Mouse (Mus musculus): ENCODE measurements around the gene Itgam.

The Itgam gene

DNA sequence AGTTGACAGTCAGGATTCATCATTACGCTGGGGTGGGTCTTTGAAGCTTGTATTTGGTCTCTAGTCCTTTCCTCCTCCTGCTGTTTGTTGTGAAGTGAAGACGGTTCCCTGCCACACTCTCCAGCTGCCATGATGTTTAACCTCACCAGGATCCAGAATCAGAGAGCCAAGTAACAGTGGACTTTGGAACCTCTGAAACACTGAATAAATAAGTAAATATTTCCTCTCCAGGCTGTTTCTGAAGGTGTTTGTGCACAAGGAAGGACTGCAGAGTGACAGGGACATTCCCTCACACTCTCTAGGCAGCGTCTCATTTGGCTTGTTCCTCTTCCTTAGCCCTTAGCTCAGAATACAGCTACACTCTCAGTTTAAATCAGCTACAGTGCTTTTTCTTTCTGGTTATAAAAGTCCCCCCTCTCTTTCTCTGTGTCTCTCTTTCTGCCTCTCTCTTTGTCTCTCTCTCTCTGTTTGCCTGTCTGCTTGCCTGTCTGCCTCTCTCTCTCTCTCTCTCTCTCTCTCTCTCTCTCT, 5.5 kb upstream of the Itgam start:
- DNase-seq (ENCODE audit: extremely low read depth, low read depth) = no peak

DNA sequence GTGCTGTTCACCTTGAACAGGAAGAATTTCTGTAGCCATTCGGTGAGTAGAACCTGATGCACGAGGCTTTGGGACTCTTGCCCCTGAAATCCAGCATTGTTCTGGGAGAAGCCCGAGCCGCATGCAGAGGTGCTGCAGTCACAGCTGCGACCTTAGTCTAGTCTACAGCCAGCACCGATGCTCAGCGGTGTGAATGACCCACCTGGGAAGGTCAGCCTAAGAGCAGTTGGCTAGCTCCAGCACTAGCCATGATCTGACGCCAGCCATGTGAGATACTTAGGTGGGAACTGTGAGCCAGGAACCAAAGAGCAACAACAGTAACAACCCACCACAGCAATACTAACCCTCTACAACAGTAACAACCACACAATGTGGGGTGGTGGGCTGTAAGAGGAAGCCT, 4.6 kb upstream of the Itgam start:
- DNase-seq (ENCODE audit: extremely low read depth, low read depth) = no peak

DNA sequence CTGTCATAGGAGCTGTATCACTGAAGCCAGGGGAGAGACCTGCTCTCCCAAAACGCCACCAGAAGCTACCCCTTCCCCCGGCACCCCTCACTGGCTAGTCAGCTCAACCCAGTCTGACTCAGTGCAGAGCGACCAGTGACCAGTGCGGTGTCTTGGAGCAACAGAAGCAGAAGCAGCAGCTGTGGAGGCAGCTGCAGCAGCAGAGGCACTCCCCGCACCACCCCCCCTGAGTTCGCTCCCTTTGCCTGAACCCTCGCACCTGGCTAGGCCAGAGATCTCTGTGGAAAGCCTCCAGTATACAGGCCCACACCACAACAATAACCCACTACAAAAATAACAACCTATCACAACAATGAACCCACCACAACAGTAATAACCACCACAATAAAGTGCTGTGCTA, 3.9 kb upstream of the Itgam start:
- DNase-seq (ENCODE audit: extremely low read depth, low read depth) = no peak

- no peak for DNase-seq (ENCODE audit: extremely low read depth, low read depth)
Observed at GRCm38 (mm10) chr7:128059091-128059490, 3.3 kb upstream of the Itgam start.

DNA sequence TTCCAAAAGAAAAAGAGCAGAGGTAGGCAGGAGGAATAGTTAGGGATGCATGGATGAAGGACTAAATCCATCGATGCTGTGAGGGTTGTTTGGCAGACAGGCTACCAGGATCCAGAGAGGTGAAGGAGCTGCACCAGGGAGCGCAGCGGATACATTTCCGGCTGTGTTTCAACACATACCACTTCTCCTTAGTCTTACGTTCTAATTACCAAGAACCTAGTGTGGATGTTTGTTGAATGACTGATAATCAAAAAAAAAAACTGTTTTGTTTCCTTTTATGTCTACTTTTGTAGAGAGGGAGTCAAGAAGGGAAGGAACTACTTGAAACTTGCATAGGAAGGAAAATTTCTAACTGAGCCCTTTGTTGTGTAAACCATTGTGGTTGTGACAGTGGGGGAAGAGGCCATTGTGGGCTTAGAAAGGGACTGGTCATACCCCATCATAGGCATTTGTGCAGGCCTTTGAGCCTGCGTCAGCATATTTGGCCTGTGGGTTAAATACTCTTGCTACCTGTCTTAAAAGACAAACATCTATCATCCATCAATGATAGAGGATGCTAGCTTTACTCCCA, 856 bp downstream of the Itgam start:
- DNase-seq (ENCODE audit: extremely low read depth, low read depth) = no peak

GRCm38 (mm10) chr7:128065547-128065946, 3.1 kb downstream of the Itgam start:
- peak; percentile 63 for DNase-seq (ENCODE audit: extremely low read depth, low read depth)

- DNase-seq (ENCODE audit: extremely low read depth, low read depth) = peak; percentile 43
Observed at GRCm38 (mm10) chr7:128067847-128068246, 5.4 kb downstream of the Itgam start.

DNA sequence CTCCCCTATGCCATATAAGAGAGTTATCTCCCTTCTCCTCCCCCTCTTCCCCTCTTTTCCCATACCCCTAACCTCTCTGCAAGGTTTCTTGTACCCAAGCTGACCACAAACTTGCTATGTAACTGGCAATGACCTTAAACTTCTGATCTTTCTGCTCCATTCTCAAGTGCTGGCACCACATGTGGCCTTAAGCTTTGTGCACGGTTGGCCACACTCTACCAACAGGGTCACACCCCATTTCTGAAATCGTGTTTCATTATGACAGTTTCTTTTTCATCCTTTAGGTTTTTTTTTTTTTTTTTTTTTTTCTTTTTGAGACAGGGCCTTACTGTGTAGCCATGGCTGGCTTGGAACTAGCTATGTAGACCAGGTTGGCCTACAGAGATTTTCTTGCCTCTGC, 7.4 kb downstream of the Itgam start:
- no peak for DNase-seq (ENCODE audit: extremely low read depth, low read depth)

- DNase-seq (ENCODE audit: extremely low read depth, low read depth) = no peak
Observed at GRCm38 (mm10) chr7:128071816-128072215, 9.4 kb downstream of the Itgam start.

- no peak for DNase-seq (ENCODE audit: extremely low read depth, low read depth)
Observed at GRCm38 (mm10) chr7:128080012-128080411, 17.6 kb downstream of the Itgam start.

DNA sequence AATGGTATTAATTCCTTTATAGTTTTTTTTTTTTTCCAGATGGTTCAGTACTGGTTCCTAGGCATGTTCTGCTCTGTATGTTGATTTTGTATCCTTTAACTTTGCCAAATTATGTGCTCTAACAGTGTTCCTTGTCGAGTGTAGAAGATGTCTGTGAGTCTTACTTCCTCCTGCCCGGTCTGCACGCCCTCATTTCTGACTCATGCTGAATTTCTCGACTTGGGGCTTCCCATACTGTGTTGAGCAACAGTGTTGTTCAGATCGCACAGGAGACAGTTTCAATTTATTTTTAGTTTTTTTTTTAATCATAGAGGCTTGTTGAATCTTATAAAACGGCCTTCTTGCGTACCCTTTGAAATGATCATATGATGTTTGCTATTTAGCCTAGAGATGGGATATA, 26.7 kb downstream of the Itgam start:
- no peak for DNase-seq (ENCODE audit: extremely low read depth, low read depth)

DNA sequence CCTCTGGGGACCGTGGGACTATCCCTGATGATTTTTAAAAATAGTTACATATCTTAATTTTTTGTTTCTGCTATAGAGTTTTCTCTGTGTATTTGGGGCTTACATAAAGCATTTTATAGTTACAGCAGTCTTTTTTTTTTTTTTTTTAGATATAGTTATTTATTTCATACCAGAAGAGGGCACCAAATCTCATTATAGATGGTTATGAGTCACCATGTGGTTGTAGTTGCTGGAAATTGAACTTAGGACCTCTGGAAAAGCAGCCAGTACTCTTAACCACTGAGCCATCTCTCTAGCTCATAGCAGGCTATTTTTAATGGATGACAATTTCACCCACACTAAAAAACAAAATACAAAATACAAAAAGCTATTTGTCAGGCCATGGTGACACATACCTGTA, 35.7 kb downstream of the Itgam start:
- no peak for DNase-seq (ENCODE audit: extremely low read depth, low read depth)

DNA sequence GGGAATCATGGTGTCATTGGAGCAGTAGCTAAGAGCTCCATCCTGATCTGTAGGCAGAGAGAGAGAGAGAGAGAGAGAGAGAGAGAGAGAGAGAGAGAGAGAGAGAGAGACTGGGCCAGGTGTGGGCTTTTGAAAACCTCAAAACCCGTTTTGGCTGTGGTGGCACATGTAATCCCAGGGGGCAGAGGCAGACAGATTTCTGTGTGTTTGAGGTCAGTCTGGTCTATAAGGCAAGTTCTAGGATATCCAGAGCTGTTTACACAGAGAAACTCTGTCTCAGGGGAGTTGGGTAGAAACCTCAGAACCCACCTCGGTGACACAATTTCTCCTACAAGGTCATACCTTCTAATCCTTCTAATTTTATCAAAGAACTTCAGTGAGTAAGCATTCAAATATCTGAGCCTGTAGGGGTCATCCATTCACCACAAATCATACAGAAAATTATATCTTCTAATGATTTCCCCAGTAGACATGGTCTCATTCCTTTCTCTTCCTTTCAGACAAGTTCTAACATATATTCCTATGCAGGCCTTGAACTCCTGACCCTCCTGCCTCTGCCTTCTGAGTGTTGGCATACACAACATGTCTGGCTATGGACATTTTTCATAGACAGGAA, 38.4 kb downstream of the Itgam start:
- no peak for DNase-seq (ENCODE audit: extremely low read depth, low read depth)

DNA sequence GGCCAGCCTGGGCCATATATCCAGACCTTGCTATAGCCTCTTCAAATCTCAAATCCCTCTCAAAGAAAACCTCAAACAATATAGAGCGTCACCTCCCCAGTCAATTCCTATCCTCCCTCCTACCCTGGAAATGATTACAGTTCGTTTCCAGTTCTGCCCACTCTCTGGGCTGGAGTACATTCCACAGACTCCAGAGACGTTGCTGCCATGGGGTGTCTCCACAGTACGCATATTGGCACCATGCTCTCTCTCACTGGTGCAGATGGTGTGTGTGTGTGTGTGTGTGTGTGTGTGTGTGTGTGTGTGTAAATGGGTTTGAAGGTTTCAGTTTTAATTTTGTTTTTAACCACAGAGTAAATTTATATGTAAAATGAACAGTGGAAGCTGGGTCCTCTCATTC, 42.8 kb downstream of the Itgam start:
- no peak for DNase-seq (ENCODE audit: extremely low read depth, low read depth)

DNA sequence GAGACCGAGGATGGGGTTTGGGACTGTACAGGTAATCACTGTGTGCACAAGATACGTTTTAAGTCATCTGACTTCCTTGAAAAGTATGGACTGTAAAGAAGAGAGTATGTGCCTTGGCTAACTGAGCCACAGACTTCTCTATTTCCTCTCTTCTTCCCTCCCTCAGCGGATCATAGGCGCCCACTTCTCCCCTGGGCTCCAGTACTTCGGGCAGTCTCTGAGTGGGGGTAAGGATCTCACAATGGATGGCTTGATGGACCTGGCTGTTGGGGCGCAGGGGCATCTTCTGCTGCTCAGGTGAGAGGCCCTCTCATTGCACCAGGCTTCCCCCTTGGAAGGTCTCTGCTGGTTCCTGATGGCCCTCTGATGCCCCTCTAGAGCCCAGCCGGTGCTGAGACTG, 45.0 kb downstream of the Itgam start:
- DNase-seq (ENCODE audit: extremely low read depth, low read depth) = no peak

DNA sequence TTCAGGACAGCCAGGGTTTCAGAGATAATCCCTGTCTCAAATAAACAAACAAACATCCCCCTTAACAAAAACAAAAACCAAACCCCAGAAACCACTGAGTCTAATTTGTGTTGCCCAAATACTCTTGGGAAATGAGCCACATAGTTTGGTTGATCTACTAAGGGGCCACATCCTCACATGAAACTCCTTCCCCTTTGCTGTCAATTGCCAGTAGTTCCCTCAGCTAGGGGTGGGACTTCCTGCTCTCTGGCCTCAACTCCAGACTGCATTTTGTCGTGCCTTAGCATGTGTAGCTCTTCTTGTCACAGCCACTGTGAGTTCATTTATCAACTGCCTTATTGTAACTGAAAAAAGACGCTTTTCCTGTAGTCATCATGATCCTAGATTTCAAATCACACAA, 47.9 kb downstream of the Itgam start:
- no peak for DNase-seq (ENCODE audit: extremely low read depth, low read depth)

- no peak for DNase-seq (ENCODE audit: extremely low read depth, low read depth)
Observed at GRCm38 (mm10) chr7:128112131-128112530, 49.7 kb downstream of the Itgam start.

DNA sequence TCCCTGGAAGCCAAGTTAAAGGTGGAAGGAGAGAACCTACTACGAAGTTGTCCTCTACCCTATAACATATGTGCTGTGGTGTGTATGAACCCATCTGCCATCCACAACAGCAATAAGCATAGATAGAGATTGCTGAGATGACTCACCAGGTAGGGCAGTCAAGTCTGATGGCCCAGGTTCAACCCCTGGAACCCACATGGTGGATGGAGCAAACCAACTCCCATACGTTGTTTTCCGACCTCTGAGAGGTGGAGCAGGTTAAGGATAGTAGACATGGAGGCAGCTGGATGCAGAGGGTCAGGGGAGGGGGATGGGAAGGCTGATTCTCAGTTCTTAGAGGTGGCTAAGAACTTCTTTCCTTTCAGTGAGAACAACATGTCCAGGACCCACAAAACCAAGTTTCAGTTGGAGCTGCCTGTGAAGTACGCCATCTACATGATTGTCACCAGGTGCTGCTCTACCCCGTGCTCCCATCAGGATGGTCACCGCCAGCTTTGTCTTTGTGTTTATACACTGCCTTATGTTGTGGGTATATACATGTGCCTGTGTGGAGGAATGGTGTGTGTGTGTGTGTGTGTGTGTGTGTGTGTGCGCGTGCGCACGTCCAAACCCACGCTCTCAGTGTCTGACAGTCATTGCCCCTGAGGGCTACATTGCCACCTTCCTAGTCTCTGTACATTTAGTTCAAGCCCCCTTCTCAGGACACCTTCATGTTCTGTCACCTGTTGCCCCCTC, 52.1 kb downstream of the Itgam start:
- no peak for DNase-seq (ENCODE audit: extremely low read depth, low read depth)

DNA sequence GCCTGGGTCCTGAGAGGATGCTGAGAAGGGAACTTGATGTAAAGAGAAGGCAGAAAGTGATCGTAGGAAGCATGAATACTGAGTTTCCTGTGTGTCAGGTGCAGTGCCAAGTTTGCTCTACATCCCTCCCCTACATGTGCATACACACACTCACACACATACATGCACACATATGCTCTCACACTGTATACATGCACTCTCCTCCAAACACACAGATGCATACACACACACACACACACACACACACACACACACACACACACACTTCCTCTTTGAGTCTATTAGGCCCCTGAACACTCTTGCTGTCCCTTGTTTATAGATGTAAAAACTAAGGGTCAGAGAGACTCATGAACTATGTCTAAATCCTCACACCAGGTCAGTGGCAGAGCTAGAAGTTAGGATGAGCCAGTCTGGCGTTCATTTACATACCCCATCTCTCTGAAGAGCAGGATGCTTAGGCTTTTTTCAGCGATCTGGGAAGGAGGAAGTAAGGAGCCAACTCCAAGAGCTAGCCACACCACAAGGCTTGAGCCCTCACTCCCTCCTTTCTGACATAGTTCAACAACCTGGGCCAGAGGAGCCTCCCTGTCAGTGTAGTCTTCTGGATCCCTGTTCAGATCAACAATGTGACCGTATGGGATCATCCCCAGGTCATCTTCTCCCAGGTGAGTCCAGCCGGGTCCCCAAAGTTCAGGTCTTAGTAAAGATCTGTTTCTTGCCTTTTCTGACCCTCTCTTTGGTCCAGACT, 52.9 kb downstream of the Itgam start:
- no peak for DNase-seq (ENCODE audit: extremely low read depth, low read depth)

DNA sequence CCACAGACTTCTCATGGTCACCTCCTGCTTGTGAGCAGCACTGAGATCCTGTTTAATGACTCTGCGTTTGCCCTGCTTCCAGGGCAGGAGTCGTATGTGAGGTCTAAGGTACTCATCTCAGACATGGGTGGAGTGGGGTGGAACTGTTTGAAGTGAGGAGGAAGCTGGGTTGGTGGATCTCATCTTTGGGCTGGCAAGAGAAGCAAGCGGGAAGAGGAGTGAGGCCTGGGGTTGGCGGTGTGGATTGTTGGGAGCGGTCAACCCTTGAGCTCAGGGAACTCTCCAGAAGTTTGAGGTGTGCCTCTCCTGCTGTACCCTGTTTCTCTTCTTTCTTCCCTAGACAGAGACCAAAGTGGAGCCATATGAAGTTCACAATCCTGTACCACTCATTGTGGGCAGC, 54.0 kb downstream of the Itgam start:
- no peak for DNase-seq (ENCODE audit: extremely low read depth, low read depth)

GRCm38 (mm10) chr7:128119726-128120490, 57.5 kb downstream of the Itgam start:
- no peak for DNase-seq (ENCODE audit: extremely low read depth, low read depth)
